Mouse (Mus musculus) kidney, adult 2 months (tissue): ENCODE results near the gene Trmt10a. TPM values are rescaled to one million over a fixed set of nuclear protein-coding genes. Genes with fewer than 3 reads are reported as not detected.

Experiments
- DNase-seq: peaks from one replicate; pipeline ENCODE4 v3.0.0; 2021
- H3K27ac ChIP-seq: fragments of 200-500 bp; 2 replicates; pipeline ENCODE4 v1.5.1; 2012; ENCODE audit warnings: low read depth, low read length, control low read depth, inconsistent platforms; ENCODE audit not compliant: insufficient read depth
- H3K27me3 ChIP-seq: fragments of 200-500 bp; replicated peaks from 2 replicates; pipeline ENCODE4 v1.6.1; 2012; ENCODE audit warnings: mild to moderate bottlenecking, moderate library complexity, low read length, inconsistent platforms; ENCODE audit not compliant: control insufficient read depth, insufficient read depth
- H3K36me3 ChIP-seq: fragments of 200-500 bp; 2 replicates; pipeline ENCODE4 v1.6.1; 2012; ENCODE audit warnings: mild to moderate bottlenecking, moderate library complexity, low read length, inconsistent platforms; ENCODE audit not compliant: control insufficient read depth, insufficient read depth
- H3K4me1 ChIP-seq: fragments of 200-500 bp; 2 replicates; pipeline ENCODE4 v1.6.1; 2011; ENCODE audit warnings: low read length; ENCODE audit not compliant: control insufficient read depth, insufficient read depth
- H3K4me3 ChIP-seq: fragments of 200-500 bp; 2 replicates; pipeline ENCODE4 v1.5.1; 2011; ENCODE audit warnings: mild to moderate bottlenecking, low read depth, low read length, control low read depth; ENCODE audit not compliant: insufficient read depth
- CTCF ChIP-seq: fragments of 200-500 bp; conservative IDR thresholded peaks from 2 replicates; pipeline ENCODE4 v1.5.1; 2011; ENCODE audit warnings: low read depth, mild to moderate bottlenecking, control low read depth, low read length, moderate library complexity, mixed read lengths; ENCODE audit not compliant: insufficient read depth, insufficient read length
- POLR2A ChIP-seq: fragments of 200-500 bp; IDR thresholded peaks from one replicate; pipeline ENCODE4 v1.6.1; 2011; ENCODE audit warnings: low read depth, low read length, control low read depth
- WGBS: fragments of 180-500 bp; shearing (Covaris S2); methylation state at CpG from one replicate; pipeline ENCODE4 v1.1.7; 2018; 5-methylcytosine and 5-hydroxymethylcytosine counted together
- polyA plus RNA-seq: library from polyadenylated mRNA; depleted of rRNA; stranded (reverse); fragments of >200 nt; gene quantifications from 2 replicates; pipeline ENCODE4 v1.2.3, GENCODE M21; 2012

The Trmt10a gene
- polyA plus RNA-seq, 1 experiment: 2.0 TPM

- TF ChIP-seq POLR2A (no peak), CTCF (no peak)
- Histone ChIP-seq H3K36me3 (no peaks in the 10 kb centered on the region), H3K27me3 (no peaks in the 10 kb centered on the region), H3K4me3 (no peak overlapping the region), H3K4me1 (no peaks in the 10 kb centered on the region), H3K27ac (no peak overlapping the region)
- 91% methylated on average over 16 of the region's 16 CpGs for WGBS
- DNase-seq: no peak
These were observed 23.7 kb upstream of the Trmt10a start for GRCm38 (mm10) chr3:138119444-138120105.

GRCm38 (mm10) chr3:138121461-138121860, 21.8 kb upstream of the Trmt10a start:
- Histone ChIP-seq H3K36me3 (no peaks in the 10 kb centered on the region), H3K27me3 (no peaks in the 10 kb centered on the region), H3K4me1 (no peaks in the 10 kb centered on the region), H3K27ac (no peak overlapping the region), H3K4me3 (no peak overlapping the region)
- no peak for DNase-seq
- TF ChIP-seq CTCF: no peak
- no peak for TF ChIP-seq POLR2A
- WGBS: 85% methylated on average over 2 of the region's 2 CpGs

- no peak overlapping the region for H3K4me3 ChIP-seq
- no peaks in the 10 kb centered on the region for H3K36me3 ChIP-seq
- H3K27me3 ChIP-seq: no peaks in the 10 kb centered on the region
- H3K4me1 ChIP-seq: no peaks in the 10 kb centered on the region
- H3K27ac ChIP-seq: no peak overlapping the region
- 72% methylated on average over 10 of the region's 10 CpGs for WGBS
- no peak for DNase-seq
- TF ChIP-seq CTCF (no peak), POLR2A (no peak)
These were observed 19.4 kb upstream of the Trmt10a start for GRCm38 (mm10) chr3:138123842-138124241.

GRCm38 (mm10) chr3:138129110-138129509, 14.1 kb upstream of the Trmt10a start:
- no peak overlapping the region for H3K4me3 ChIP-seq
- DNase-seq: no peak
- 95% methylated on average over 6 of the region's 6 CpGs for WGBS
- H3K27ac ChIP-seq: no peak overlapping the region
- no peaks in the 10 kb centered on the region for H3K36me3 ChIP-seq
- no peaks in the 10 kb centered on the region; the same call in 1 of the 2 replicates for H3K4me1 ChIP-seq
- no peaks in the 10 kb centered on the region for H3K27me3 ChIP-seq
- TF ChIP-seq POLR2A: no peak
- TF ChIP-seq CTCF: no peak

GRCm38 (mm10) chr3:138130692-138131091, 12.6 kb upstream of the Trmt10a start:
- H3K4me3 ChIP-seq: no peak overlapping the region
- H3K4me1 ChIP-seq: no peaks in the 10 kb centered on the region; the same call in 1 of the 2 replicates
- DNase-seq: no peak
- H3K36me3 ChIP-seq: no peaks in the 10 kb centered on the region
- TF ChIP-seq CTCF (no peak), POLR2A (no peak)
- H3K27ac ChIP-seq: no peak overlapping the region
- H3K27me3 ChIP-seq: no peaks in the 10 kb centered on the region
- 71% methylated on average over 1 of the region's 1 CpGs for WGBS

- H3K4me1 ChIP-seq: no peaks in the 10 kb centered on the region; the same call in 1 of the 2 replicates
- H3K36me3 ChIP-seq: no peaks in the 10 kb centered on the region
- H3K27me3 ChIP-seq: no peaks in the 10 kb centered on the region
- peak; percentile 32 for DNase-seq
- no peak overlapping the region for H3K4me3 ChIP-seq
- WGBS: 49% methylated on average over 9 of the region's 9 CpGs
- no peak overlapping the region for H3K27ac ChIP-seq
- no peak for TF ChIP-seq CTCF
These were observed 12.1 kb upstream of the Trmt10a start for GRCm38 (mm10) chr3:138131168-138131567.

GRCm38 (mm10) chr3:138133463-138133862, 9.8 kb upstream of the Trmt10a start:
- 84% methylated on average over 8 of the region's 8 CpGs for WGBS
- no peaks in the 10 kb centered on the region for H3K27me3 ChIP-seq
- H3K4me3 ChIP-seq: no peak overlapping the region
- no peak overlapping the region for H3K27ac ChIP-seq
- no peaks in the 10 kb centered on the region; the same call in 1 of the 2 replicates for H3K4me1 ChIP-seq
- no peaks in the 10 kb centered on the region for H3K36me3 ChIP-seq
- DNase-seq: no peak
- TF ChIP-seq CTCF (no peak), POLR2A (no peak)
